Mouse (Mus musculus) kidney, adult 8-10 months (tissue): ENCODE measurements at regions not wholly inside any gene's neighbourhood (a gene's known extent, or its start where the extent isn't known, plus 50 kb on each side); places are given as distances from the start of the nearest gene placed in this dataset.

Experiments
- DNase-seq, 2 experiments: peaks; one replicate each; pipeline ENCODE4 v3.0.0; 2022

GRCm38 (mm10) chr1:91611281-91611680, 70.9 kb downstream of the Asb1 start:
- DNase-seq, result no peak

GRCm38 (mm10) chr1:91611694-91612093, 71.3 kb downstream of the Asb1 start:
- no peak for DNase-seq

- no peak for DNase-seq
Observed at GRCm38 (mm10) chr1:91612912-91613311, 72.6 kb downstream of the Asb1 start.

- peak; percentile 45 to 60 for DNase-seq
Observed at GRCm38 (mm10) chr1:91615396-91615795, 75.1 kb downstream of the Asb1 start.

GRCm38 (mm10) chr1:91618527-91619135, 78.3 kb downstream of the Asb1 start:
- DNase-seq, result peak; percentile 26 to 34

GRCm38 (mm10) chr1:91621141-91621540, 80.8 kb downstream of the Asb1 start:
- DNase-seq, result no peak

GRCm38 (mm10) chr1:91622874-91623273, 82.5 kb downstream of the Asb1 start:
- no peak for DNase-seq

- DNase-seq, result no peak
Observed at GRCm38 (mm10) chr1:91624028-91624427, 83.7 kb downstream of the Asb1 start.

GRCm38 (mm10) chr1:91624531-91625300, 84.4 kb downstream of the Asb1 start:
- no peak for DNase-seq

- DNase-seq, result no peak
Observed at GRCm38 (mm10) chr1:91626090-91626489, 85.7 kb downstream of the Asb1 start.

- no peak for DNase-seq
Observed at GRCm38 (mm10) chr1:91630206-91630605, 89.9 kb downstream of the Asb1 start.

- no peak for DNase-seq
Observed at GRCm38 (mm10) chr1:91630871-91631410, 90.6 kb downstream of the Asb1 start.

- no peak for DNase-seq
Observed at GRCm38 (mm10) chr1:91632906-91633493, 92.7 kb downstream of the Asb1 start.

GRCm38 (mm10) chr1:91636571-91636970, 96.2 kb downstream of the Asb1 start:
- DNase-seq, result no peak

- no peak for DNase-seq
Observed at GRCm38 (mm10) chr1:91640551-91640950, 100.2 kb downstream of the Asb1 start.

GRCm38 (mm10) chr1:91658991-91659441, 118.7 kb downstream of the Asb1 start:
- DNase-seq, result no peak

- no peak for DNase-seq
Observed at GRCm38 (mm10) chr1:91659486-91659885, 119.1 kb downstream of the Asb1 start.

- DNase-seq, result no peak
Observed at GRCm38 (mm10) chr1:91663289-91663688, 122.9 kb downstream of the Asb1 start.

GRCm38 (mm10) chr1:91664622-91665021, 124.3 kb downstream of the Asb1 start:
- no peak for DNase-seq

- DNase-seq, result no peak
Observed at GRCm38 (mm10) chr1:91668530-91668929, 128.2 kb downstream of the Asb1 start.

GRCm38 (mm10) chr1:91670980-91671379, 130.3 kb upstream of the Twist2 start:
- peak in 1 of 2 experiments; percentile 5 for DNase-seq

- DNase-seq, result no peak
Observed at GRCm38 (mm10) chr1:91674082-91674655, 127.1 kb upstream of the Twist2 start.

GRCm38 (mm10) chr1:91677062-91677461, 124.2 kb upstream of the Twist2 start:
- no peak for DNase-seq
